Mouse (Mus musculus): Measurements from ENCODE around the gene Romo1.
A peak's percentile ranks its signal among the peaks of the same experiment; 100 is the strongest.
"Not testable (repeated sequence)": the region's sequence is repeated elsewhere in the genome, so short reads cannot be mapped to it uniquely, and the experiment has no call there.

Romo1 gene

DNA sequence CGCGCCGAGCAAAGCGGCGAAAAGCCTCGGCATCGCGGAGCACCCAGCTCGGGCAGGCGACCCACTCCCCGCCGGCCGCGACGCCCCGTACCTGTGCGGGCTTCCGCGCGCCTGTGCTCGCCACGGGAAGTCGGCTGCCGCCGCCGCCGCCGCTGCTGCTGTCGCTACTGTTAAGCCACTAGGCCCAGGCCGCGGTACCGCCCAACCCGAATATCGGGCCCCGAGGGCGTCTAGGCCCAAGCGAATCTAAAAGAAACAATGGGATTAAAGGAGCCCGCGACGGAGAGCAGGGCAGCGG is 35.9 kb downstream of the Romo1 start:
- DNase-seq (ENCODE audit: low spot score in 2 of 2): no peak

DNA sequence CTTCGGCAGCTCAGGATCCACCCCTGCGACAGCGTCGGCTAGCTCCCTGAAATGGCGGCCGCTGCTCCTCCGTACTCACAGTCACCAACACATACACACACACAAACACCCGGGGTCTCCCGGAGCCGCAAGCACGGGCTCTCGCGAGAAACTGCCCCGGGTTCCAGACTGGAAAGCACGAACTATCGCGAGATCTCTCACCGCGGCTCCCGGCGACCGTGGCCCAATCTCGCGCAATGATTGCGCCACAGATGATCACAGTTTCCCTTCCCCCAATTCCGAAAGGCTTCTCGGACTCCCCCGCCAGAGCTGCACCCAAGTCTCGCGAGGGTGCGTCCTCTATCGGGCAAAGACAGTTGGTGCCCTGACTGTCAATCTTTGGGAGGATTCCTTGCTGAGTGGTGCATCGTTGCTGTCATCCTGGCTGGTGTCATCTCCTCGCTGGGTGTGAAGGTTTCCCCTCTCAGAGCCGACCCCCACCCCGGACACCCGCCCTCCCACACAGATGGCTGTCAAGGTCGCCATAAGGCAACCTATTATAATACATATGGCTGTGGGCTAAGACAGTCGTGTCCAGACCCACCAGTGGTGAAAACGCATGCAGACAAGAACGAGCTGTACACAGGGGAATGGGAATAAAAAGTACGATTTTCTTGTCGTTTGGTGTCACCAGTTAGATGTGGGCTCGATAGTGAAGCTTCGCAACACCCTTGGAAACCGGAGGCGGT is 36.4 kb downstream of the Romo1 start, which contains the start of gene Rbm39:
TSS of gene Rbm39 (minus strand) at position 145 of the 728 bp plus-strand sequence.
- DNase-seq (ENCODE audit: low spot score in 2 of 2): peak; percentile 99

DNA sequence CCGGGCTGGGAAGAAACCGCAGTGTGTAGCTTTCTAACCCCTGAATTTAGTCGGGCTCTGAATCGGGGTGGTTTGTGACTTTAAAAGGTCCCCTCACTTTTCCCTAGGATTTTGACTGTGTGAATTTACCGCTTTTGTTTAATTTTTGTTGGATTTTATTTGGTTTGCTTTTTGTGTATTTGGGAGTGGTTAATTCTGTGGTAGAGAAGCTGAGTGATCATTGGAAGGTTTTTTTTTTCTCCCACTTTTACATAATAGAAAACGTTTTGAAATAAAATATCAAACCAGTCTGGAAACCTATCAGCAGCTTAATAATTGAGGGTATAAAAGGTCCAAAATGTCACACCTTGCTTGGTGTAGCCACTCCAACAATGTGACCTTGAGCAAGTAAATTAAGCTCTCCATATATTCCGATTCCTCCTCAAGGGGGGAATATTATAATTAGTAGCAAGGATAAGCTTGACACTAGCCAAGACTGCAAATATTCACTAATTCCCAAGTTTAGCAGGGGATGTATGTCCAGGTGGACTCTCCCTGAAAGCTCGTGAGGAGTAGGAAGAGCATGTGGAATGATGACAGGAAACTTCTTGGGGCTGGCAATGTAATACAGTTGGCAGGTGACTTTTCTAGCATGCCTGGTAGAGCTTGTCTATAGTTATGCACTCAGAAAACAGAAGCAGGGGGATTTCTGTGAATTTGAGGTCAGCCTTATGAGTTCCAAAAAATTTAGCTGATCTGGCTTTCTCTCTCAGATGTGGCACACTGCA is 37.2 kb downstream of the Romo1 start:
- DNase-seq (ENCODE audit: low spot score in 2 of 2): no peak

DNA sequence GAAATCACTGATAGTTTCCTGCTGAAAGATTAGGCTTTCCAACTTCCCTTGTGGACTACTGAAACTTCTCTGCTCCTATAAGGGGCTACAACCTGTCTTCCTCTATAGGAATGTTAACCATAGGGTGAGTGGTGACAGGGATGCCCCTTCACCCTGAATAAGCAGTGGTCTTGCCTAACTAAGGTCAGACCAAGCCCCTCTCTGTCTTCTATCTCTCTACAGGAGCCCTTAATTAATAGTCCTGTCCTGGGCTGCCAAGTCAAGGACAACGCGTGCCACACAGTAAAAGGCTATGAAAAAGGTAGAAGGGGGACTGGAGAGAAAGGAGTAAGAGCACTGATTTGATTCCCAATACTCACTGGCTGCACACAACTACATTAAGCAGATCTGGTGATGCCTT is 37.8 kb downstream of the Romo1 start:
- no peak for DNase-seq (ENCODE audit: low spot score in 2 of 2)

DNA sequence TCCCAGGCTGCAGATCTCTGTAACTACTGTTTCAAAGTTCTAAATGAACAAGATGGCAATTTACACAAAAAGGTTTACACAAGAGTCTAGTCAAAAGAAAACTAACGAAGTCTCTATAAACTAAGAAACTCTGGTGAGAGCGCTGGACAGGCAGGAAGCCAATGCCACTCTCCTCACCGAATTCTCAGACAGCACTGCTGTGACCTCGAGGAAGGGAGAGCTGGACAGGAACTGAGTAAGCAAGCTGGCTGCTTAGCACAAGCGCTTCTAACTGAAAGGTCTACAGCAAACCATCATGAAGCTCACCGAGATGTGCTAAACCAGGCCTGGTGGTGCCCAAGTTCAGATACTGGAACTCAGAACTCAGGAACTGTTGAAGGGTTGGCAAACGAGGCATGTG is 45.4 kb downstream of the Romo1 start:
- not testable (repeated sequence) for DNase-seq (ENCODE audit: low spot score in 2 of 2)

DNA sequence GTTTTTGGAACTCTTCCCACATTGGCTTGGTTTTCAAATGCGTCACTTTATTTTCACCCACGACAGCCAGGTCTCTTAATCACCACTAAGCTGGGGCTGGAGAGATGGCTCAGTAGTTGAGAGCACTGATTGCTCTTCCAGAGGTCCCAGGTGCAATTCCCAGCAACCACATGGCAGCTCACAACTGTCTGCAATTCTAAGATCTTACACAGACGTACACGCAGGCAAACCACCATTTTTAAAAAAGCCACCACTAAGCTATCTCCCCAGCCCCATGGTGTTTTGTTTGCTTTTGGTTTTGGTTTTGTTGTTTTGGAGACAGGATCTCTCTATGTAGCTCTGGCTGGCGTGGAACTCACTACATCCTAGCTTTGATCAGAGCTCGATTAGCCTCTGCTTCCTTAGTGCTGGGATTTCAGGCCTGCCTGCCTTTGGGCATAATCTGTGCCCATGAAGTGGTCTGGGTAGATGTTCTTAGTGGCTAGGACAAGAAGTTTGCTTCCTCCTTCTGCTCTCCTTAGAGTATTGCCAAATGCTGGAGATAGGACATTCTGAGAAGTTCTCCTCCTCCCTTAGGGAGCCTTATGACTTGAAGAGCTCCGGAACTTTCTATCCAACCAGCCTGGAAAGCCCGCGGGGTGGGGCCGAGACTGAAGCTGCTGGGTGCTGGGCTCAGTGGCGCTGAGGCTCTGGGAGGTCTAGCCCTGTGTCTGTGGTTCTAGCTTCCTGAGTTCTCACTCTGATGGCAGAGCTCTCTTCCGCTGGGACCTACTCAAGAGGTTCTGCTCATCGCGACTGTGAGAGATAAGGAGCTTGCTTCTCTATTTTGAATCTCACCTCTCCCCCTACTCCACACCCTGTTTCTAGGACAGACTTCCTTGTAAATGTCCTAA is 46.4 kb downstream of the Romo1 start:
- DNase-seq (ENCODE audit: low spot score in 2 of 2): peak; percentile 34 to 35

DNA sequence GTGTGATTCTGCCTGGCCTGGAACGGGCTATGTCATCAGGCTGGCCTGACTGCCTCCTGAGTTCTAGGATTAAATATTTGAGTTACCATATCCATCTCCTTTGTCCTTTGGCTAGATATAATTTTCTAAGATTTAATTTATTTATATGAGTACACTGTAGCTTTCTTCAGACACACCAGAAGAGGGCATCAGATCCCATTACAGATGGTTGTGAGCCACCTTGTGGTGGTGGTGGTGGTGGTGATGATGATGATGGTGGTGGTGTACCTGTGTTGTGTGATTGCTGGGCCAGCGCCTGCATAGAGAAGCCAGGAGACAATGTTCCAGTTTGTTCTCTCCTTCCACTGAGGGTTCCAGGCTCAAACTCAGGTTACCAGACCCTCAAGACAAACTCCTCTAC is 47.7 kb downstream of the Romo1 start:
- DNase-seq (ENCODE audit: low spot score in 2 of 2): no peak

DNA sequence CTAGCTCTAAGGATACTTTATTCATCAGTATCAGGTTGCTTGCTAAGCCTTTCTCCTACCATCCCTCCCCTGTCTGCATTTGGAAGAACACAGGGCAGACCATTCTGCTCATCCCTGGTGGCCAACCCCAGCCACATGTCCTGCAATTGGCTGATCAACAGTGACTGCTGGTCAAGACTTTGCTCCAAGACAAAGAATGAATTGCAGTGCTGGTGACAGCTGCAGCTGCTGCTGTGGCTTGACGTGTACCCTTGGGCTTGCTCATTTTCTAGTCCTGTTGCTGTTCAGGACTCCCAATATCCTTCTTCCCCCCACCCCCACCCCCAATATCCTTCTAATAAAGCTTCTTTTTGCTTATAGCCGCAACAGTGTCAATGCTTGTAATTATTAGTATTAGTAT is 48.2 kb downstream of the Romo1 start:
- no peak for DNase-seq (ENCODE audit: low spot score in 2 of 2)

DNA sequence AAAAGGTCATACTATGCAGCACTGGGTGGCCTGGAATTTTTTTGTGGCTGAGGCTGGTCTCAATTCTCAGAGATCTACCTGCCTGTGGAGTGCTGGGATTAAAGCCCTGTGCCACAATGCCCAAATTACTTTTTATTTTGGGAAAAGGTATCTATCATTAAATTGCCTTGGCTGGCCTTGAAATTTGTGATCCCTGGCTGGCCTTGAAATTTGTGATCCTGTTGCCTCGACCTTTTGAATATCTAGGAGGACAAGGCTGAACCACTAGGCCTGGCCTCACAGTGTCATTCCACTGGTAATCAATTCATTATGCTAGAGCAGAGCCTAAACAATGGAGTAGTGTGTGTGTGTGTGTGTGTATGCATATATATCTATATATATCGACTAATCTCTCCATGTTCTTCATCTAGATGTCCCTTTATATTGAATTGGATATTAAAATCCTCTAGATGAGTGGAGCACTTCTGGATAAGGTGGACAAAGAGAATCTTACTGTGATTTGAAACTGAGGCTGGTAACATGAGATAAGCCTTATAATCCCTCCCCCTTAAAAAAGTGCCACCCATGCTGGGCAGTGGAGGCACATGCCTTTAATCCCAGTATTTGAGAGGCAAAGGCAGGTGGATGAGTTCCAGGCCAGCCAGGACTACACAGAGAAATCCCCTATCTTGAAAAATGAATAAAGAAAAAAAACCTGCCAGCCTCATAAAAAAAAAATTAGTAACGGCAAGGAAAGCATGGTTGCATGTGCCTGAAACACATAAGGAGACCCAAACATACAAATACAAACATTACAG is 49.4 kb downstream of the Romo1 start:
- no peak for DNase-seq (ENCODE audit: low spot score in 2 of 2)

DNA sequence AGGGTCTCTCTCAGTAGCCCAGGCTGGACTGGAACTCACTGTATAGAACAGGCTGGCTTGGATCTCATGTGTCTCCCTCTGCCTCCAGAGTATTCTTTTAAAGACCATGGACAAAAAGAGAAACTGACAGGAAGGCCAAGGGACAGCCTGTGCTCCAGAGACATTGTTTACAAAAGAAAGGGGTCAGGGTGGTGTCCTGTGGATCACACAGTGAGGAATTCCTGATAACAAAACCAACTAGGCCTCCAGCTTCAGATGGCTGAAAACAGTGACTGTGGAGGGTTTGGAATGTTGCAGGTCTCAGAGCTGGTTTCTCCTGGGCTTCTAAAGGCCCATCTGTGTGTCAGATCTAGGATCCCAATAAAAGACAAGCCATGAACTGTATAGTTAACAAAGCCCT is 50.7 kb downstream of the Romo1 start:
- no peak for DNase-seq (ENCODE audit: low spot score in 2 of 2)

All from spleen, postnatal 14 days (tissue).